Mouse (Mus musculus) heart, adult 2 months (tissue): ENCODE data around the gene Supt4a.

Experiments used
- CTCF ChIP-seq: fragments of 200-600 bp; IDR thresholded peaks from 2 replicates; pipeline ENCODE4 v1.8.1; 2022; ENCODE audit warnings: antibody characterized with exemption, mild to moderate bottlenecking, moderate library complexity
- EP300 ChIP-seq: fragments of 200-500 bp; IDR thresholded peaks from 2 replicates; pipeline ENCODE4 v1.6.1; 2011; ENCODE audit warnings: low read depth, low read length, control low read depth; ENCODE audit not compliant: insufficient read depth
- POLR2A ChIP-seq: fragments of 200-500 bp; IDR thresholded peaks from 2 replicates; pipeline ENCODE4 v1.6.1; 2011; ENCODE audit warnings: mild to moderate bottlenecking, low read depth, low read length, control low read depth; ENCODE audit not compliant: insufficient read depth

DNA sequence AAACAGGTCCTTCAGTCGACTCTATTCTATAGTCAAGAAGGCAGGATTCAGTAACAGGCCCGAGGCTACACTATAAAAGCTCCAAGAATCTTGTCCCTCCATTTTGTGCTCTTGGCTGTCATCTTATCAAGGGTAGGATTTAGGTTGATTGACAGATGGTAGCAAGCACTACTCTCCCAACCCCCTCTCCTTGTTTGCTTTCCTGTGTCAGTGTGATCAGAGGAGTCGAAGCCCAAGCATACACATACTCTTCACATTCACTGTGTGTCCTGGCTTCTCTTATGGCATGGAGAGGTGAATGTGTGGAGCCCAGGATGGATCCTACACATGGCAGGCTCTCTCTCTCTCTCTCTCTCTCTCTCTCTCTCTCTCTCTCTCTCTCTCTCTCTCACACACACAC, 13.2 kb downstream of the Supt4a start:
- TF ChIP-seq EP300 (no peak), CTCF (no peak), POLR2A (no peak)
